Mouse (Mus musculus): ENCODE measurements at regions not wholly inside any gene's neighbourhood (a gene's known extent, or its start where the extent isn't known, plus 50 kb on each side); places are given as distances from the start of the nearest gene placed in this dataset.

GRCm38 (mm10) chr11:12543042-12543441 is 78.3 kb upstream of the Cobl start:
- no peak for TF ChIP-seq CTCF (IDR thresholded peaks at IDR 0.05; ENCODE audit: control insufficient read depth, insufficient read depth, insufficient read length)
- no peak for TF ChIP-seq MYOG (IDR thresholded peaks at IDR 0.05; ENCODE audit: control insufficient read depth, extremely low read depth, insufficient read length)
- no peak for TF ChIP-seq MAX (IDR thresholded peaks at IDR 0.05)
- TF ChIP-seq USF1 (IDR thresholded peaks at IDR 0.05; ENCODE audit: low read depth) = no peak
- no peak for TF ChIP-seq MYOD1 (IDR thresholded peaks at IDR 0.05; ENCODE audit: control insufficient read depth, insufficient read length, low read depth)
- TF ChIP-seq FOSL1 (IDR thresholded peaks at IDR 0.05; ENCODE audit: insufficient read depth, low read length, poor library complexity, severe bottlenecking) = no peak
- TF ChIP-seq CEBPB (IDR thresholded peaks at IDR 0.05; ENCODE audit: low read depth) = no peak

Data from C2C12 (cell line).